Mouse (Mus musculus): ENCODE results near the gene Echdc1. TPM values are rescaled to one million over a fixed set of nuclear protein-coding genes. Genes with fewer than 3 reads are reported as not detected.

Gene Echdc1
- 16.1 and 16.2 TPM in 2 replicates for total RNA-seq (2014; rRNA removed)
- 19.6 and 22.4 TPM in 2 replicates for polyA plus RNA-seq (2015; fragmentation: Nextera tagmentation; extraction: Ambion mirVana)

DNA sequence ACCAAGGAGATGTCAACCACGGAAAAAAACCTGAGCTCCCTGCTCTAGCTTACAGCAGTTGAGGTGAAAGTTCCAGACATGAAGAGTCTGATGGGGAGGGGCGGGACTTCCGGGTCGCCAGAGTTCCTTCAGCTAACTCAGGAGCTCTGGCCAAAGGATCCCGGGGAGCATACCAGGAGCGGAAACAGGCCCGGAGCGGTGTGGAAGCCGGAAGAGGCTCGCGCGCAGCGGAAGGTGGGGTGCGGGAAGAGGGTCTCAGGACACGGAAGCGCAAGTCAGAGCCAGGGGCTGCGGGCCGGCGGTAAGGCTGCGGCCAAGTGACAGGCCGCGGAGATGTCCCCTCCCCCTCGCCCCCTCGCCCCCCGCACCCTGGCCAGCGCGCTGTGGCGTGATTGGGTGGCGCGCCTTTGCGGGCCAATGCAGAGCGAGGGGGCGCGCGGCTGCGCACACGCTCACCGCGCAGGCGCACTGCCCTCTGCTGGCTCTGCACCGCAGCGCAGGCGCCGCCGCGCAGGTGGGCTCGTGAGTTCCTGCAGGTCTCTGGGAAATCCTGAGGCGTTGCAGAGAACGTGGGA lies at the start of gene Echdc1:
TSS of gene Echdc1 (plus strand) at position 103 of the 575 bp plus-strand sequence.
- Histone ChIP-seq H3K4me1 (ENCODE audit: insufficient read depth) (peaks cover 5% of the 10 kb centered on the region; the same call in 1 of the 2 replicates), H3K9me3 (ENCODE audit: low read length) (no peaks in the 10 kb centered on the region)
- TF ChIP-seq CTCF (IDR thresholded peaks at IDR 0.05; ENCODE audit: low read depth), result peak; percentile 94

DNA sequence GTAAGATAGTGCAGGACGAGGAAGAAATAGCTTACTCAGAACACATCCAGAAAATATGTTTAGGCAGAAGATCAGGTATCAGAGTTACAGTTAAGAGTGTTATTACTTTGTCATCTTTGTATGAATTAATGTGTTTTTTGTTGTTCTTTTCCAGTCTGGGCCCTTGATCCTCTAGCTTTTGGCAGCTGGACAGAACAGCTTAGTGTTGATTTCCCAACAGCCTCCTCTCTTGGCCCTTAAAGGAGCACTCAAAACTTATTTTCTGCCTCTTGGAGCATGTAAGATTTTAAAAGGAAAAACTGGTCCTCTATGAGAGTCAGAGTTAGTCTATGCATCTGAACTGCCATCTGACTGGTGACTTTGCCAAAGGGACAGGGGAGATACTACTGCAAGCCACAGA lies 31.2 kb upstream of the Echdc1 start:
- WGBS, result 86% methylated on average over 1 of the region's 1 CpGs
- Histone ChIP-seq H3K27ac (ENCODE audit: low read depth, low read length) (no peak overlapping the region), H3K9ac (no peak overlapping the region), H3K4me3 (ENCODE audit: low read depth, low read length) (no peak overlapping the region), H3K9me3 (ENCODE audit: low read length) (no peaks in the 10 kb centered on the region), H3K4me1 (ENCODE audit: insufficient read depth) (no peaks in the 10 kb centered on the region), H3K4me2 (ENCODE audit: low read depth) (no peak overlapping the region), H3K27me3 (ENCODE audit: insufficient read depth, low read length) (no peaks in the 10 kb centered on the region), H3K36me3 (ENCODE audit: insufficient read depth) (no peaks in the 10 kb centered on the region)
- peak; percentile 0 for DNase-seq
- ATAC-seq, result no peak
- no peak for TF ChIP-seq CTCF (IDR thresholded peaks at IDR 0.05; ENCODE audit: low read depth)

More for the DNA sequence above, at the start of gene Echdc1:
- under 1% methylated on average over 41 of the region's 49 CpGs for WGBS
- DNase-seq (peak; percentile 96), ATAC-seq (peak; percentile 99)
- peak within 1 kb of the TSS; percentile 50 for H3K4me2 ChIP-seq (ENCODE audit: low read depth)
- no peaks in the 10 kb centered on the region for H3K27me3 ChIP-seq (ENCODE audit: insufficient read depth, low read length)
- no peaks in the 10 kb centered on the region for H3K36me3 ChIP-seq (ENCODE audit: insufficient read depth)
- H3K4me3 ChIP-seq (ENCODE audit: low read depth, low read length), result peak within 1 kb of the TSS; percentile 61
- H3K9ac ChIP-seq, result peak within 1 kb of the TSS; percentile 68
- H3K27ac ChIP-seq (ENCODE audit: low read depth, low read length), result peak within 1 kb of the TSS; percentile 86

DNA sequence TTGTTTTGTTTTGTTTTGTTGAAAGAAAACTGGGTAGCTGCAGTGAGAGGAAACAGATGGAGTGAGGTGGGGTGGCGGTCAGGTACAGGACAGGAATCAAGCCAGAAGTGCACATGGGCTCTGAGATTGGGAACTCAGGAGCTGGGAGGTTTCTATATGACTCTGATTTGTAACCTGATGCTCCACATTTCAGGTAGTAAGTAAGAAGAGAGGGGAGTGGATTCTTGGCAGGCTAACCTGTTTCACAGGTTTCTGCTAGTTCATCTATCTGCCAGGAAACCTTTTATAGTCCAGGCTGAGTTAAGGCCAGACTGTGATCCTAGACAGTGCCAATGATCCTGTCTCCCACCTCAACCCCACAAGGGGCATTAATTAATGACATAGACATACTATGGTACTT lies 27.2 kb upstream of the Echdc1 start:
- Histone ChIP-seq H3K27ac (ENCODE audit: low read depth, low read length) (no peak overlapping the region), H3K36me3 (ENCODE audit: insufficient read depth) (no peaks in the 10 kb centered on the region), H3K4me2 (ENCODE audit: low read depth) (no peak overlapping the region), H3K4me3 (ENCODE audit: low read depth, low read length) (no peak overlapping the region), H3K9ac (no peak overlapping the region), H3K9me3 (ENCODE audit: low read length) (no peaks in the 10 kb centered on the region), H3K4me1 (ENCODE audit: insufficient read depth) (no peaks in the 10 kb centered on the region), H3K27me3 (ENCODE audit: insufficient read depth, low read length) (no peaks in the 10 kb centered on the region)
- no peak for TF ChIP-seq CTCF (IDR thresholded peaks at IDR 0.05; ENCODE audit: low read depth)
- DNase-seq, result no peak
- no peak for ATAC-seq
- 80% methylated on average over 1 of the region's 1 CpGs for WGBS

GRCm38 (mm10) chr10:29302230-29302629 lies 10.7 kb upstream of the Echdc1 start:
- H3K9me3 ChIP-seq (ENCODE audit: low read length), result no peaks in the 10 kb centered on the region
- no peak overlapping the region for H3K27ac ChIP-seq (ENCODE audit: low read depth, low read length)
- 97% methylated on average over 4 of the region's 4 CpGs for WGBS
- no peak for DNase-seq
- no peaks in the 10 kb centered on the region for H3K4me1 ChIP-seq (ENCODE audit: insufficient read depth)
- no peaks in the 10 kb centered on the region for H3K27me3 ChIP-seq (ENCODE audit: insufficient read depth, low read length)
- no peak for ATAC-seq
- no peak for TF ChIP-seq CTCF (IDR thresholded peaks at IDR 0.05; ENCODE audit: low read depth)
- no peak overlapping the region for H3K4me2 ChIP-seq (ENCODE audit: low read depth)
- no peaks in the 10 kb centered on the region for H3K36me3 ChIP-seq (ENCODE audit: insufficient read depth)
- H3K9ac ChIP-seq, result no peak overlapping the region
- H3K4me3 ChIP-seq (ENCODE audit: low read depth, low read length), result no peak overlapping the region

- DNase-seq (no peak), ATAC-seq (no peak)
- H3K27ac ChIP-seq (ENCODE audit: low read depth, low read length), result no peak overlapping the region
- H3K9me3 ChIP-seq (ENCODE audit: low read length), result no peaks in the 10 kb centered on the region
- WGBS, result 62% methylated on average over 4 of the region's 4 CpGs
- TF ChIP-seq CTCF (IDR thresholded peaks at IDR 0.05; ENCODE audit: low read depth), result no peak
- H3K4me2 ChIP-seq (ENCODE audit: low read depth), result 0 out of 2 replicates have a peak overlapping the region, but pooled peaks have one; percentile 50
- H3K4me1 ChIP-seq (ENCODE audit: insufficient read depth), result peaks cover 5% of the 10 kb centered on the region; the same call in 1 of the 2 replicates
- no peaks in the 10 kb centered on the region for H3K27me3 ChIP-seq (ENCODE audit: insufficient read depth, low read length)
- no peaks in the 10 kb centered on the region for H3K36me3 ChIP-seq (ENCODE audit: insufficient read depth)
- H3K4me3 ChIP-seq (ENCODE audit: low read depth, low read length), result no peak overlapping the region
- no peak overlapping the region for H3K9ac ChIP-seq
These were observed 1.3 kb upstream of the Echdc1 start for GRCm38 (mm10) chr10:29311480-29312219.

GRCm38 (mm10) chr10:29313905-29314304 lies 939 bp downstream of the Echdc1 start:
- H3K27me3 ChIP-seq (ENCODE audit: insufficient read depth, low read length), result no peaks in the 10 kb centered on the region
- DNase-seq, result no peak
- no peaks in the 10 kb centered on the region for H3K9me3 ChIP-seq (ENCODE audit: low read length)
- peak overlapping the region; percentile 50 for H3K4me2 ChIP-seq (ENCODE audit: low read depth)
- 25% methylated on average over 5 of the region's 5 CpGs for WGBS
- H3K27ac ChIP-seq (ENCODE audit: low read depth, low read length), result no peak overlapping the region
- peak overlapping the region; percentile 61 for H3K4me3 ChIP-seq (ENCODE audit: low read depth, low read length)
- peaks cover 5% of the 10 kb centered on the region; the same call in 1 of the 2 replicates for H3K4me1 ChIP-seq (ENCODE audit: insufficient read depth)
- no peak overlapping the region for H3K9ac ChIP-seq
- no peaks in the 10 kb centered on the region for H3K36me3 ChIP-seq (ENCODE audit: insufficient read depth)
- no peak for TF ChIP-seq CTCF (IDR thresholded peaks at IDR 0.05; ENCODE audit: low read depth)
- ATAC-seq, result no peak

DNA sequence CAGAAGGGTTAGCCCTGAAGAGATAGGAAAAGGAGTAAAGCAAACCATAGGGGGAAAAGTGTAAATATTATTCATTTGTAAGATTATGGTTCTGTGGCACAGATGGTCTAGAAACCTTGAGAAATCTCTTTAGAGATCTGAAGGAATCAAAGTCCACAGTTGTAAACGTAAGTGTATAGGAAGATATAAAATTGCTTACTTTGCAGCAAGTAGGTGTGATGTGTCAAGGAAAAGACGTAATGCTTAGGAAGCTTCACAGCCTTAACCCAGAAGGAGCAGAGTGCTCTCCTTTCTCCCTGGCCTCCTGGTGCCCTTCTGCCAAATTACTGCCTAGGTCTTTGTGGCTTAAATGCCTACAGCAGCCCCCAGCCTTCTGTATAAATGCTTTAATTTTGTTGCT lies 11.9 kb downstream of the Echdc1 start:
- H3K27ac ChIP-seq (ENCODE audit: low read depth, low read length), result no peak overlapping the region
- H3K9me3 ChIP-seq (ENCODE audit: low read length), result no peaks in the 10 kb centered on the region
- H3K4me1 ChIP-seq (ENCODE audit: insufficient read depth), result no peaks in the 10 kb centered on the region
- H3K4me3 ChIP-seq (ENCODE audit: low read depth, low read length), result no peak overlapping the region
- H3K4me2 ChIP-seq (ENCODE audit: low read depth), result no peak overlapping the region
- H3K27me3 ChIP-seq (ENCODE audit: insufficient read depth, low read length), result no peaks in the 10 kb centered on the region
- ATAC-seq (no peak), DNase-seq (no peak)
- H3K36me3 ChIP-seq (ENCODE audit: insufficient read depth), result no peaks in the 10 kb centered on the region
- TF ChIP-seq CTCF (IDR thresholded peaks at IDR 0.05; ENCODE audit: low read depth), result no peak
- H3K9ac ChIP-seq, result no peak overlapping the region
- 97% methylated on average over 2 of the region's 2 CpGs for WGBS
